Mouse (Mus musculus) ES-CJ7 (cell line): Measurements from ENCODE around the gene Car10.
A peak's percentile ranks its signal among the peaks of the same experiment; 100 is the strongest.

Experiments used
- DNase-seq: peaks from one replicate; pipeline ENCODE4 v3.0.0; 2011; ENCODE audit warnings: low read depth, low spot score

The Car10 gene

DNA sequence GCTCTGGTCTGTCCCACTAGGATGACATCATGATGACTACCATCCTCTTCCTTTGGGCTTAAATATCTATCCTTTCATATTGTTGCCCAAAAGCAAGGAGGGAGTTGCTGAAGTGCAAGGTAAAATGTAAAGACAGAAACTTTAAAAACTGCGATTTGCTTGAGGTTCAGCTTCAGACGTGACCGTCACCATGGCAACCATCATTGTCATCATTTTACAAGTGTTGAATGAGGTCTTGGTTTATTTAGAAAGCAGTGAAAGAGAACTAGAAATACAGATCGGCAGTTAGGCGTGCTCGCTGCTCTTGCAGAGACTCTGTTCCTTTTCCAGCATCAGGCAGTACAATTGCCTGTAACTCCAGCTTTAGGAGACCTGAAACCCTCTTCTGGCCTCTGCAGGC is 400.1 kb downstream of the Car10 start:
- no peak for DNase-seq

DNA sequence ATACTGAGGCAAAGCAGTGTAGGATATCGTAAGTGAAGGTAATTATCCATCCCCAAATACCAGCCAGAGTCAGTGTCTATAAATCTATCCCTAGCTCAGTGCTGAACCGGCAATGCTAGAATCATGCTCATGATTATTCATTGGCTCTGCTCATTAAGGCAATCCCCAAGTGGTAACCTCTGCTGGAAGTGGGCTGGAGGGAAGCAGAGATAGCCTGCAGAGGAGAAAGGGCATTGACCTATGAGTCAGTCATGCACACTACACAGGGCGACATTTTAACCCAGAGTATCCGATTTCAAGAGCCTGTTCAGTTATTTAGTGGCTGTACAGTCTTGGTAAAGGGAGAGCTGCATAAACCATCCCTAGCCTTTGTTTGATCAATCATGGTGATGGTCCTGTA is 402.6 kb downstream of the Car10 start:
- DNase-seq: no peak

- DNase-seq: no peak
These were observed 403.8 kb downstream of the Car10 start for GRCm38 (mm10) chr11:93501671-93502070.

GRCm38 (mm10) chr11:93502864-93503263 is 405.0 kb downstream of the Car10 start:
- DNase-seq: no peak

DNA sequence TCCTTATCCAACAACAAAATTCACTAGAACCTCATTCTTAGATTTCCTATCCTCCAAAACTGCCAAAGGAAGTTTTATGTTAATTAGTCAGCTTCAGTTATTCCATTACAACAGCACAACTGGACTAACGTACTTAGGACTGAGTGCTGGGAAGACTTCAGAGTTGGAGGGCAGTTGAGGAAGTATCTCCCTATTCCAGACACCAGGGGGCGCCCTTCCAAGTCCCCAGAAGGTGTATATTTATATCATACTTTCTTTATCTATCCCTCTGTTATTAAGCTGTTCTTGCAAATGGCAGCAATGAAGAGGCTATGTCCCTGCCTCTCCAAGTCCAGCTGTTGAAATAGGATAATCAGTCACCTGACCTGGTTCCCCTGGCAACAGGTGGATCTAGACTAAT is 405.6 kb downstream of the Car10 start:
- DNase-seq: peak; percentile 24

- no peak for DNase-seq
These were observed 411.9 kb downstream of the Car10 start for GRCm38 (mm10) chr11:93509527-93510235.

DNA sequence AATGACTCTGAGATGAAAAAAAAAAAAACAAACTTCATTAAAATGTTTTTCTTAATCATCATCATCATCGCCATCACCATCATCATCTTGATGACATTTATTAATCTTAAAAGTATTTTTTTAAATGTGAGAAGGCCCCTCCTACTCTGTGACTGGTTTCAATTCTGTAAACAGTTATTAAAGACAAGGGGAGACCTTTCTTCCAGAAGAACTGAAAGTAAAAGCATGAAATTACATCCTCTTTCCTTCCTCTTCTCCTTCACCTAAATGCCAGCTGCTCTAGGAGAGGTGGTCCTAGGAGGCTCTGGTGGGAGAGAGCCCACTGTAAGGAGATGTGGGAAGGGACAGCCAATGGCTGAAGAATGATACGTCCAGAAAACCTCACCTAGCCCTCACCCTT is 415.0 kb downstream of the Car10 start:
- DNase-seq: no peak

DNA sequence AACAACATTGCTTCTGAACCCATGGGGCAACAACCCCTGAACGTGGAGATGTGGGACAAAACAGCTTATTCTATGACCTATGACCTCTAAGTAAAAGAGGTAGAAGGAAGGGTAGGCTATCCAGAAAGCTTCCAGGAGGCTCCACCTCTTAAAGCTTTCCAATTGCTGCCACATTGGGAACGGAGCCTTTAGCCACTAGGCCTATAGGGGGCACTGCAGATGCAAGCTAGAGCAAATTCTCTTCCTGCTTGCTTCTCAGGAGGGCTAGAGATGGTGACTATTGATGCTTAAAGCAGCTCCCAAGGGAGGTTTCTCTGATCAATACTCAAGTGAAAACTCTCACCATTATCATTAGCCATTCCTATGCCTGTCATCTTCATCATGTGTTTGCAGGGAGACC is 416.6 kb downstream of the Car10 start:
- no peak for DNase-seq

DNA sequence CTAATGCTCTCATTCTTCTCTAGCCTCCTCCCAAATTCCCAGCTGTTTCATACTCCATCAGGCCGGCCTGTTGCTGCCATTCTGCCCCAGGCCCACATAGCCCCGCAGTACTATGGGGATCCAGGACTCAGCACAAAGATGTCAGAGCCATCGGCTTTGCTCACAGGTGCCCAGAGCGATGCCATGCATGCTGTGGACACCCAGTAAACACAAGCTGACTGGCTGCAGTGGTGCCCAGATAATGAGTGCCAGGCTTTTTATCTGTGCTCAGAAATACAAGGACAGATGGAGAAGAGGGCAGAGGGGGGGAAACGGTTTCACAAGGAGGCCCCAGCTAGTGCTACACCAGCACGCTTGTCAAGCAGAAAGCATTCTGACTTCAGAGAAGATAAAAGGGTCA is 417.7 kb downstream of the Car10 start:
- no peak for DNase-seq

- DNase-seq: no peak
These were observed 418.4 kb downstream of the Car10 start for GRCm38 (mm10) chr11:93516216-93516615.

DNA sequence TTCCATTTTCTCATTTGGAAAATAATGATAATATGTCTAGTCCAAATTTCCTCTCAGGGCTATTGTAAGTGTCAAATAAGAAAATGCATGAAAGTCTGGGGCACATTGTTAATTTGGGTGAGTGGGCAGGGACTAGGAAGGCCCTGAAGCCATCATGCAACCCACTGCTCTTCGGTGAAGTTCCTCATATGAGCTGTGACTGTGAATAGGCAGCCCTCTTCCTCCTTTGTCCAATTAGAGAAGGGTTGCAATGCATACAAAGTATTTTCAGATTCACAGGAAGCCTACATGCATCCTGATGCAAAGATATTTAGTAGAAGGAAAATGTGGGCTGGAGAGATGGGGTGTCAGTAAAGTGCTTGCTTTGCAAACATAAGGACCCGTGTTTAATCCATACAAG is 419.1 kb downstream of the Car10 start:
- DNase-seq: no peak

DNA sequence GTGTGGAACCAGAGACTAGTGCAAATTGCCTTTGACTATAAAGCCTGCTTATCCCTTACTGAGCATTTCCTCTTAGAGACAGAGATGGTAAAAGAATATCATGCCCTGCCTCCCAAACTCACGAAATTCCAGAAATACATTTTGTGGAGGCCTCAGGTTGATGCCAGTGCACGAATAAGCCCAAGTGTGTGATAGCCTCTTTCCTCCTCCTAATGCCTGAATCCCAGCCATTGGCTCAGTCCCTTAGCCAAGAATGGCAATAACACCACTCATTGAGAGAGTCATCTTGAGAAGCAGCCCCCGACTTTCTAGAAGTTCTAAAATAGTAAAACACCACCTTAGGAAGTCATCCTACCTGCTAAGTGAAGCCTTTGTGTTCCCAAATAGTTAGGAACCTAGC is 424.7 kb downstream of the Car10 start:
- DNase-seq: no peak

- DNase-seq: no peak
These were observed 428.1 kb downstream of the Car10 start for GRCm38 (mm10) chr11:93525921-93526320.

GRCm38 (mm10) chr11:93531029-93531680 is 433.3 kb downstream of the Car10 start:
- DNase-seq: no peak

GRCm38 (mm10) chr11:93536244-93536643 is 438.4 kb downstream of the Car10 start:
- DNase-seq: no peak

GRCm38 (mm10) chr11:93548904-93549303 is 451.1 kb downstream of the Car10 start:
- no peak for DNase-seq

DNA sequence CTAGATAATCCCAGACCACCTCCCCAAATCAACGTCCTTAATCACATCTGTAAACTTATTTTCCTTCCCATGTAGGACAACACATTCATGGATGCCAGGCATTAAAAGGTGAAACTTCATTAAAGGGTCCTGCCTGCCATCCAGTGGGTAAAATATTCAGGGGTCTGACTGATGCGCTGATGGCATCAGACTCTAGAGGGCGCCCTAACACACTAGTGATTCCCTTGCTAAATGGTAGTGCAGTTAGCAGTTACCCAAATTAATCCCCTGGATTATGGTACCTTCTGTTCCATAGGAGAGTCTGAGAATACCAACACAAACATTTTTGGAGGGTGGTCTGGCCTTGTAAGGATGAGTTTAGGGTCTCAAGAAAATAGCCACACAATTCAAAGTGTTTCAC is 453.1 kb downstream of the Car10 start:
- DNase-seq: peak; percentile 40

GRCm38 (mm10) chr11:93559118-93559517 is 461.3 kb downstream of the Car10 start:
- no peak for DNase-seq

DNA sequence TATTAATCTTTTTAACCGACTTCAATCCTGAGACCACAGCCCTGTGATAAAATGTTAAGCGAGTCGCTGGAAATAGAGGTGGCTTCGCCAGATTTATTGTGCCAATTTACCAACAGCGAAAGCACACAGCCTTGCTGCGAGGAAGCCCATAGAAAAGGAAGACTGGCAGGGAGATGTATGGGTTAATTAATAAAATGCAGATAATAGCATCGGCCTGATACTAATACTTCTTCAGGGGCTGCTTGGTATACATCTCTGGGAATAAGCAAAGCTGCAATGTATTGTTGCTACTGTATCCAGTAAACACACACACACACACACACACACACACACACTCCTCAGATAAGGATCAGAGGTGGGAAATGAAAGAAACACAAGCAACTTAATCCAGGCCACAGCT is 462.7 kb downstream of the Car10 start:
- DNase-seq: no peak

DNA sequence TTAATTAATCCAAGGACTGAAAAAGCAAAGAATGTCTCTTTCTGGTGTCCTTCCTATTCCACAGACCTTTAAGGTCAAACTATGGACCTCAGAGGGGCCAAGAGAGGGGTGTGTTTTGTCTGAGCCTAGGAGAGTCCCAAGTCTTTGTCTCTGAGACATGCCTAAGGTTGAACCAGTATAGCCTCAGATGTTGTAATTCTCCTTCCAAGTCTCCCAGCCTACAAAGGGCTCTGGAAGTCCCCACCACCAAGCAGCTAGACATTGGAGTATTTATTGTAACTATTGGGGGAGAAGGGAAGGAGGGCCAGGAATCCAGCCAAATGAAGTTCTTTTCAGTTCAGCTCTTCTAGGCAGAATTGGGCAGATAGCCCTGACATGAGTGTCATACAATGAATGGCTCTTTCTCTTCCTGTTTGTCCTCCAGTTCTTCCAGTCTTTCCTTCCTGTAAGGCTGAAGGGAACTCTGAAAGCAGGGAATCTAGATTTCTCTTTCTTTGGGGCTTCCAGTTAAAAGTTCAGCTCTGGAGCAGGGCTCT is 464.6 kb downstream of the Car10 start:
- DNase-seq: no peak

GRCm38 (mm10) chr11:93565756-93566155 is 467.9 kb downstream of the Car10 start:
- DNase-seq: no peak

DNA sequence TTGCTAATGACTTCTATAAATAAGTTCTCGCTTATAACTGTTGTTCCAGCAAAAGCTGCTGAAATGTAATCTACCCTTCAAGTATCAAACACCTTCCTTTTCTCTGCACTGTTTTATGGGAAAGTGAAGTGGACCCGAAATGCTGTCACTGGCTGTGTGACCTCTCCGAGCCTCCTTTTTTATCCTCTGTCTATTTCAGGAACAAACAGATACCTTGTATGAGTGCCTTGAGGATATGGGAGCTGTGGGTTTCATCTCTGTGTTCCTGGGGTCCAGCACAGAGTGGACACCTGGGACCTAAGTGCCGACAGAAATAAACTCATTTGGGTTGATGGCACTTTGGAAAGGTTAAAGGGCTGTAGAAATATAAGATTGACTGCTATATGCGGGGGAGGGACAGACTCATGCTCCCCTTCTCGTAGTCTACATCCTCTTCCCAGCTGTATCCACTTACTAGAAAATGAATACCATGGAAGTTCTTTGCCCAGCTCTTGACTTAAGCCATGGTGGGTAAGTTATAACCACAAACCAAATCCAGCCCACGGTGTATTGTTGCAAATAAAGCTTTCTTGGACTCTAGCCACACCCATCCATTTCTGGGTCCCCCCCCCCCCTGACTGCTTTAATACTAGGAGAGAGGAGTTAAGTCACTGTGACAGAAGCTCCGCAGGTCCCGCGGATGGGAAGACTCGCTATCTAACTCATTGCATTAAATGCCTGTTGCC is 474.3 kb downstream of the Car10 start:
- no peak for DNase-seq

- no peak for DNase-seq
These were observed 479.6 kb downstream of the Car10 start for GRCm38 (mm10) chr11:93577441-93577840.
